Mouse (Mus musculus) ES-E14 (cell line): ENCODE measurements at regions not wholly inside any gene's neighbourhood (a gene's known extent, or its start where the extent isn't known, plus 50 kb on each side); places are given as distances from the start of the nearest gene placed in this dataset.

ENCODE experiments used
- DNase-seq: peaks from one replicate; pipeline ENCODE4 v3.0.0-alpha.2; 2013; ENCODE audit warnings: low read depth, low spot score
- H3K27ac ChIP-seq: 2 replicates; pipeline ENCODE4 v1.5.1; 2012; ENCODE audit warnings: low read depth, mild to moderate bottlenecking, low read length, moderate library complexity, mixed read lengths; ENCODE audit not compliant: poor library complexity, insufficient read depth, severe bottlenecking
- H3K36me3 ChIP-seq: 2 replicates; pipeline ENCODE4 v1.6.1; 2012; ENCODE audit warnings: mild to moderate bottlenecking, low read length, moderate library complexity, mixed read lengths; ENCODE audit not compliant: control insufficient read depth, poor library complexity, insufficient read depth, severe bottlenecking
- H3K4me1 ChIP-seq, 2 experiments: fragments of 150-350 bp in 1 of 2; sonication (generic) in 1 of 2; 2 replicates each; pipeline ENCODE4 v1.6.1; 2012; ENCODE audit warnings: low read length in 2 of 2, mild to moderate bottlenecking in 1 of 2, mixed read lengths in 1 of 2; ENCODE audit not compliant: control insufficient read depth in 2 of 2, insufficient read depth in 2 of 2, poor library complexity in 1 of 2
- H3K4me3 ChIP-seq, 2 experiments: fragments of 150-350 bp in 1 of 2; sonication (generic) in 1 of 2; 2 replicates each; pipeline ENCODE4 v1.5.1; 2012; ENCODE audit warnings: low read length in 2 of 2, low read depth in 1 of 2, mild to moderate bottlenecking in 1 of 2, mixed read lengths in 1 of 2; ENCODE audit not compliant: insufficient read depth in 1 of 2, poor library complexity in 1 of 2, severe bottlenecking in 1 of 2
- H3K9ac ChIP-seq: 2 replicates; pipeline ENCODE4 v1.6.1; 2012; ENCODE audit warnings: low read depth, mild to moderate bottlenecking, low read length, mixed read lengths; ENCODE audit not compliant: poor library complexity, insufficient read depth, severe bottlenecking
- H3K9me3 ChIP-seq: fragments of 150-350 bp; sonication (generic); 2 replicates; pipeline ENCODE4 v1.6.1; 2012; ENCODE audit warnings: low read depth, mild to moderate bottlenecking, low read length; ENCODE audit not compliant: control insufficient read depth, insufficient read depth
- CHD2 ChIP-seq: IDR thresholded peaks from 2 replicates; pipeline ENCODE4 v1.6.1; 2014; ENCODE audit warnings: mild to moderate bottlenecking, low read depth, low read length, inconsistent platforms
- HCFC1 ChIP-seq: IDR thresholded peaks from 2 replicates; pipeline ENCODE4 v1.6.1; 2012; ENCODE audit warnings: low read length, inconsistent platforms, borderline replicate concordance; ENCODE audit not compliant: insufficient read depth
- MAFK ChIP-seq: IDR thresholded peaks from 2 replicates; pipeline ENCODE4 v1.6.1; 2014; ENCODE audit warnings: mild to moderate bottlenecking, low read depth, low read length, inconsistent platforms; ENCODE audit not compliant: insufficient read depth
- ZC3H11A ChIP-seq: IDR thresholded peaks from 2 replicates; pipeline ENCODE4 v1.6.1; 2012; ENCODE audit warnings: low read depth, mild to moderate bottlenecking, inconsistent platforms, low read length, borderline replicate concordance
- ZNF384 ChIP-seq: IDR thresholded peaks from 2 replicates; pipeline ENCODE4 v1.6.1; 2012; ENCODE audit warnings: low read depth, low read length, inconsistent platforms
- in situ Hi-C, 2 experiments: fragments of 600-800 bp; cut with MboI; formaldehyde crosslinking; loops; one replicate each; pipeline ENCODE4 v1.15.1; 2025; ENCODE audit warnings: low sequenced_read_pairs in 2 of 2, inconsistent platforms in 1 of 2; ENCODE audit not compliant: unreplicated experiment in 2 of 2

GRCm38 (mm10) chr2:179035446-179035845 is 406.8 kb upstream of the Cdh4 start:
- in situ Hi-C loops: no loop called here
- Histone ChIP-seq H3K4me1 (no peaks in the 10 kb centered on the region), H3K27ac (no peak overlapping the region), H3K4me3 (no peak overlapping the region), H3K9ac (no peak overlapping the region), H3K9me3 (no peaks in the 10 kb centered on the region), H3K36me3 (no peaks in the 10 kb centered on the region)
- TF ChIP-seq CHD2 (no peak), HCFC1 (no peak), MAFK (no peak), ZC3H11A (no peak), ZNF384 (no peak)
- DNase-seq: no peak

DNA sequence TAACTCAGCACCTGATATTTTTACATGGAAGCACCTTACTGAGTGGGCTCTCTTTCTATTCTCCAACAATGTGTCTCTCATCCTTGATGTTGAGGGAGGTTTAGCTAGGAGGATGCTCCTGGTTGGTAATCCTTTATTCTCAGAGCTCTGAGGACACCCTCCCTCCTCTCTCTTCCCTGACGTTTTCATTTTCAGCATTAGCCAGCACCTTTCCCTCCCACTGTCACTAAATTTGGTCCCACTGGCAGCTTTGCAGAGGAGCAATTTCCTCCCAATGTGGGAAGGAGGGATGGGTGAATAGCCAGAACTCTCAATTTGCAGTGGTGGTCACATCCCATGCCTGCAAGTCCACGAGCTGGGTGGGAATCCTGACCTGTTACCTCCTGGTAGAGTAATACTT is 402.5 kb upstream of the Cdh4 start:
- H3K36me3 ChIP-seq: no peaks in the 10 kb centered on the region
- no peak overlapping the region for H3K4me3 ChIP-seq
- no peak overlapping the region for H3K27ac ChIP-seq
- no peaks in the 10 kb centered on the region for H3K9me3 ChIP-seq
- no peak for DNase-seq
- no peaks in the 10 kb centered on the region for H3K4me1 ChIP-seq
- H3K9ac ChIP-seq: no peak overlapping the region
- in situ Hi-C loops: no loop called here
- TF ChIP-seq MAFK (no peak), ZNF384 (no peak), CHD2 (no peak), ZC3H11A (no peak), HCFC1 (no peak)

- in situ Hi-C loops: no loop called here
- H3K4me3 ChIP-seq: no peak overlapping the region
- no peak overlapping the region for H3K9ac ChIP-seq
- TF ChIP-seq HCFC1 (no peak), ZC3H11A (no peak), MAFK (no peak), ZNF384 (no peak), CHD2 (no peak)
- no peaks in the 10 kb centered on the region for H3K4me1 ChIP-seq
- H3K27ac ChIP-seq: no peak overlapping the region
- no peaks in the 10 kb centered on the region for H3K36me3 ChIP-seq
- no peak for DNase-seq
- H3K9me3 ChIP-seq: no peaks in the 10 kb centered on the region
These were observed 398.6 kb upstream of the Cdh4 start for GRCm38 (mm10) chr2:179043671-179044070.

DNA sequence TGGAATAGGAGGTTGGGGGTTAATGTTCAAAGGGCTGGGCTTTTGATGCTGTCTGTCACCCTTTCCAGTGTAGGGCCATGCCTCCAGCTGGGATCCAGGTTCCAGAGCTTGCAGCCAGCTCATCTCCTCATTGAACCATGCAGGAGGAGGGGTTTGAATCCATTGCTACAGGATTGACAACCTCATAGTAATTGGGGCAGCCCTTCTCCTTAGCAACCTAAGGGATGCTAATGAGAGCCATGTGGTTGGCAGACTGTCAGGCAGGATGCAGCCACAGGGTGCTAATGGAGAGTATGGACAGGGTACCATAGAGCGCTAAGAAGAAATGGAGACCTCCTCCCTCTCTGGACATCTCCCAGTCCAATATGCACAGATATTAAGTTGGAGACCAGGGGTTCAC is 396.9 kb upstream of the Cdh4 start:
- Histone ChIP-seq H3K4me3 (no peak overlapping the region), H3K9ac (no peak overlapping the region), H3K27ac (no peak overlapping the region), H3K9me3 (no peaks in the 10 kb centered on the region), H3K36me3 (no peaks in the 10 kb centered on the region), H3K4me1 (no peaks in the 10 kb centered on the region)
- DNase-seq: no peak
- TF ChIP-seq HCFC1: no peak
- no peak for TF ChIP-seq ZNF384
- no peak for TF ChIP-seq ZC3H11A
- no peak for TF ChIP-seq MAFK
- TF ChIP-seq CHD2: no peak
- in situ Hi-C loops: no loop called here

- in situ Hi-C loops: no loop called here
- H3K9ac ChIP-seq: no peak overlapping the region
- H3K36me3 ChIP-seq: no peaks in the 10 kb centered on the region
- no peaks in the 10 kb centered on the region for H3K9me3 ChIP-seq
- no peaks in the 10 kb centered on the region for H3K4me1 ChIP-seq
- no peak for DNase-seq
- H3K4me3 ChIP-seq: no peak overlapping the region
- TF ChIP-seq CHD2 (no peak), MAFK (no peak), HCFC1 (no peak), ZC3H11A (no peak), ZNF384 (no peak)
- H3K27ac ChIP-seq: no peak overlapping the region
These were observed 387.8 kb upstream of the Cdh4 start for GRCm38 (mm10) chr2:179054441-179054840.
